Mouse (Mus musculus) lung, adult 2 months (tissue): ENCODE measurements at regions not wholly inside any gene's neighbourhood (a gene's known extent, or its start where the extent isn't known, plus 50 kb on each side); places are given as distances from the start of the nearest gene placed in this dataset.

Source experiments
- CTCF ChIP-seq: fragments of 200-500 bp; IDR thresholded peaks from 2 replicates; pipeline ENCODE4 v1.5.1; 2011; ENCODE audit warnings: mild to moderate bottlenecking, low read length, control low read depth; ENCODE audit not compliant: insufficient read depth
- POLR2A ChIP-seq: fragments of 200-500 bp; IDR thresholded peaks from 2 replicates; pipeline ENCODE4 v1.6.1; 2011; ENCODE audit warnings: low read depth, mild to moderate bottlenecking, control low read depth, low read length, borderline replicate concordance; ENCODE audit errors: extremely low read depth

DNA sequence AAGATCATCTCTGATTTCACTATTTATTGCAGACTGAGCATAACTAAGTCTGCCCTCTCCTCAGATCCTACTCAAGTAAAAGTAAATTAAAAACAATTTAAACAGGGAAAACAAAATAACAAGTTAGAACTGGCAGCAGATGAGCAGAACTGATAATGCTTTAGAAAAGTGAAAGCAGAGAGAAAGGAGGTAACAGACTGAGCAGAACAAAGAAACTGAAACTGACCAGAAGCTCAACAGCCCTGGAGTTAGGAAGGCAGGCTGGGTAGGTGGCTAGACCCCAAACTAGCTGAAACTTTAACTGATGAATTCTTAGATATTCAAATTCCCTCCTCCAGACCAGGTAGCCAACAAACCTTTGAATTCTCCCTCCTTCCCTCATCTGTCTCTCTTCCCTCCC lies 94.2 kb upstream of the Ube2e1 start:
- TF ChIP-seq CTCF = no peak
- TF ChIP-seq POLR2A = no peak
